Mouse (Mus musculus) lung, adult 2 months (tissue): Measurements from ENCODE around the gene Gm10964. TPM values are rescaled to one million over a fixed set of nuclear protein-coding genes. Genes with fewer than 3 reads are reported as not detected.

Experiments
- DNase-seq: peaks from one replicate; pipeline ENCODE4 v3.0.0; 2022
- H3K4me1 ChIP-seq: fragments of 200-500 bp; 2 replicates; pipeline ENCODE4 v1.6.1; 2011; ENCODE audit warnings: low read length; ENCODE audit not compliant: control insufficient read depth, insufficient read depth
- H3K4me3 ChIP-seq: fragments of 200-500 bp; replicated peaks from 2 replicates; pipeline ENCODE3; 2011; ENCODE audit warnings: low read depth, mild to moderate bottlenecking, control low read depth, low read length; ENCODE audit errors: extremely low read depth
- CTCF ChIP-seq: fragments of 200-500 bp; IDR thresholded peaks from 2 replicates; pipeline ENCODE4 v1.5.1; 2011; ENCODE audit warnings: mild to moderate bottlenecking, low read length, control low read depth; ENCODE audit not compliant: insufficient read depth
- POLR2A ChIP-seq: fragments of 200-500 bp; IDR thresholded peaks from 2 replicates; pipeline ENCODE4 v1.6.1; 2011; ENCODE audit warnings: low read depth, mild to moderate bottlenecking, control low read depth, low read length, borderline replicate concordance; ENCODE audit errors: extremely low read depth
- WGBS: fragments of 180-500 bp; shearing (Covaris S2); methylation state at CpG from one replicate; pipeline ENCODE4 v1.1.7; 2018; 5-methylcytosine and 5-hydroxymethylcytosine counted together
- polyA plus RNA-seq: library from polyadenylated mRNA; depleted of rRNA; stranded (reverse); fragments of >200 nt; gene quantifications from 2 replicates; pipeline ENCODE4 v1.2.3, GENCODE M21; 2012

Gm10964 gene
- polyA plus RNA-seq, 1 experiment: not detected

DNA sequence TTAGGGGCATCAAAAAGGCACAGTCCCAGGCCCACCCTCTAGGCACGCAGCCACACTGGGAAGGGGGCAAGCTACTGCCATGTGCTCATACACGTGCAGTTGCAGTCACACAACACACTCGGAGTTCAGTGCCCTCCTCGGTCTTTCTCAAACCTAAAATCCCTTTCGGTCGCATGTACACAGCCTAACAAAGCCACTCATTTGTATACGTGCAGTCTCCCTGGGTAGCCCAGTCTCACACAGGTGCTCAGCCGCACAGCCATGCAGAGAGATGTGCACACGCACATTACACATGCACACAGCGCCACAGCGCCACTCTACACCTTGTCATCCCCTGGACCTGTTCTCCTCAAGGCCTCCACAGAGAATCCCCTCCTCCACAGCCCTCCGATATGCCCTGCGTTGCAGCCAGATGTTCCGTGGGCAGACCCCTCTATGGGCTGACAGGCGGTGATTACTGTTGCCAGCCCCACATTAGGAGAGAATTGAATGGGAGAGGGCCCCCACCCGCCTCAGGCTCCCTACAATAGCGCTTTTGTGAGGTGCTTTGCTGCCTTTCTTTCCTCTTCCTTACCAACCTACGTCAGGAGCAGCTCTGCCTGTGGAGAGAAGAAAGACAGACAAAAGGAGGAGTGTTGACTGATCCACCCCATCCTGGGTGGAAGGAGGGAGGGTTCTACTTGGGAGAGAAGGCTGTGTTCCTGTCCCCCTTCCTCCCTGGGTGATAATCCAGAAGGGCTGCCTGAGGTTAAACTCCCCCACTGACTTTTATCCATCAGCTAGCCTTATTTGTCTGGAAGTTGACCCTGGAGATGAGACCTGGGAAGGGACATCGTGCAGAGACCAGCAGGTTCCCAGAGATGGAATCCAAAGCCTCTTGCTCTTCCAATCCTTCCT is 5.1 kb upstream of the Gm10964 start:
- TF ChIP-seq CTCF (no peak), POLR2A (no peak)
- H3K4me1 ChIP-seq: peaks cover 8% of the 10 kb centered on the region
- peak overlapping the region; percentile 12 for H3K4me3 ChIP-seq
- WGBS: 56% methylated on average over 19 of the region's 19 CpGs
- DNase-seq: no peak

DNA sequence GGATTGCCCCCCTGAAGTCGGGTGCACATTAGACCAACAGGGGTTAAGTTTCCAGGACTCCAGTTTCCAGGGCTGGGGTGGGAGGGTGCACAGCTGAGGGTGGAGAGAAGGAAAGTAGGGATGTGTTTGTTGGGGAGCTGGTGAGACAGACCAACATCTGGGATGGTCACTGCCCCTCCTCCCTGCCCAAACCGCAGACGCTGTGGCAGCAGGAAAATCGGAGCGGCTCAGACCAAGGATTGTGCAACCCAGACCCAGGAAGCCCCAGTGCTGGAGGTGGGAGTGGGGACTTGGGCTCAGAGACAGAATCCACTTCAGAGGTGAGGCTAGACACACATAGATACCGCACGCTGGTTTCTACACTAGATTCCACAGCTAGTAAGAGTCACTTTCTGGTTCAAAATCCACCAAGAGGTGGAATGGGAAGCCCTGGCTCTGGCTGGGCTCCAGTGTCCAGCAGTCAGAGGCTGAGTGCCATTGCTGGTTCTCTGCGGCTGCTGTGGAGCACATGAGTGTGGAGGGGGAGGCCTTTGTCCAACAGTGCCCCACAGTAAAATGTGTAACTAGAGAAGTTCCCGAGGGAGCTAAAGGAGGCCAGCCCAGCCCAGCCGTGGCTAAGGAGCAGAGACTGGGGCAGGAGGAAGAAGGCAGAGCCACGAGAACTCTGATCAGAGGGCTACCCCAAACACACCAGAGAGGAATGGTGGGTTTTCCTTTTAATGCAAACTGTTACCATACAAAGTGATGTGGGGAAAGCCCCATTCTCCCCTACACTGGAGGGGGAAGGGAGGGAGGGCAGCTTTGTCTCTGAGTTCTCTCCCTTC is 4.3 kb upstream of the Gm10964 start:
- peak; percentile 27 for DNase-seq
- Histone ChIP-seq H3K4me3 (no peak overlapping the region), H3K4me1 (peaks cover 8% of the 10 kb centered on the region)
- TF ChIP-seq POLR2A (no peak), CTCF (no peak)
- WGBS: 25% methylated on average over 11 of the region's 11 CpGs

DNA sequence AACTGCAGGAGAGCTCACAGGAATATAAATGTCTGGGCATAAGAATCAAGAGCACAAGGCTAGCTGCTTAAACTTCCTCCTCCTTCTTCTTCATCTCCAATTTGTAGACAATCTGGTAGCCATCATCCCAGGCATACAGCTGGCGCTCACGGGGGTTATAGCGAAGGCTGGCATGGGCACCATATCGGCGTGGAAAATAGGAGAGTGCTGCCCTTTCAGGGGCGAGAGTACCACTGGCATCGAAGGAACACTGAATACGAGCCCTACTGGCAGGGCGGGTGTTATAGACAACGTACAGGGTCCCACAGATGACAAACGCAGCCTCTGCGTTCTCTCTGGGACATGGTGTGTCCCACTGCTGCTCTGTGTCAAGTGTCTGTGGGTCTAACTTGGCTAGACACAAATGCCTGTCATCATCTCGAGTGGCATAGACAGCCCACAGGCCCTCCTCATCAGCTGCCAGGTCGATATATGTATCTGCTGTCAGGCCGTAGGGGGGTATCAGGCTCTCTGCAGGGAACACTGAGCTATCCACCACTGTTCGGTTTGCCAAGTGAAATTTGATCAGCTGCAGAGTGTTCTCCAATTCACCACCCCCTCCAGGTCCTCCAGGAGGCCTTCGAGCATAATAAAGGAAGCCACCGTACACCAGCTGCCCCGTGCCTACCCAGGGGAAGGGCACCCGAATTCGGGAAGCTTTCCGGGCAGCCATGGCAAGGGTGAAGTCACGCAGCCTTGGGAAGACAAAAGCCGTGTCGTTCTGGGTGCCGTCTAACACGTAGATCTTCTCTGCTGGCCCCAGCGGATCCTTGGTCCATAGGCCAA is 3.2 kb upstream of the Gm10964 start:
- WGBS: 73% methylated on average over 28 of the region's 28 CpGs
- no peak for DNase-seq
- Histone ChIP-seq H3K4me1 (peaks cover 8% of the 10 kb centered on the region), H3K4me3 (peak overlapping the region; percentile 14)
- TF ChIP-seq POLR2A: no peak
- no peak for TF ChIP-seq CTCF

DNA sequence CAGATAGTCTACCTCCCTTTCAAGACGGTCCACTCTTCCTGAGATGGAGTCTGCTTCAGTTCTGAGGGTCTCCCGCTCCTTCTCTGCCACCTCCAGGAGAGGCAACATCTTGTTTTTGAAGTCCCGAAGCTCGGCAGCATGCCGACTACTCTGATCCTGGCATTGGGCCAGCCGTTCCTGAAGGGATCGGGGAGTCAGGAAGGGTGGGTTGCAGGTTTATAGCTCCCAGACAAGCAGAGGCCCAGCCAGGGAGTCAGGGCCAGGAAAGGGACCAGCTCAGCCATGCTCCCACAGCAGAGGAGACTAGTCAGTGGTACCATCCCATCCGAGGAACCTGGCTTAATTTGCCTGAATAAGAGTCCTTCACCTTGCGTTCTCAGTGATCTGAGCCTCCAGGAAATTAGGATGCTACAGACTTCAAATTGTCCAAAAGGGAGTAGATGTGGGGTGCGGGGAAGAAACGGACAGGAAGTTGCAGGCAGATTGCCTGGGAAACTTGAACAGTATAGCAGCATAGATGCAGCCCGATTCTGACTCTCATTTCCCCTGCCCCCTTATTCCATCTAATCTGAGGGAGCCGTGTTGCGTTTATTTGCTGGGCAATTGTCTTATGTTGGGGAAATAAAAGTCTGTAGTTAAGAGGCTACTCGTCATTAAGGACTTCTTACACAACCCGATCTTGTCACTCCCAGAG is 2.0 kb upstream of the Gm10964 start:
- Histone ChIP-seq H3K4me3 (peak overlapping the region; percentile 68), H3K4me1 (peaks cover 8% of the 10 kb centered on the region)
- DNase-seq: peak; percentile 43
- TF ChIP-seq CTCF (no peak), POLR2A (no peak)
- 26% methylated on average over 16 of the region's 16 CpGs for WGBS

DNA sequence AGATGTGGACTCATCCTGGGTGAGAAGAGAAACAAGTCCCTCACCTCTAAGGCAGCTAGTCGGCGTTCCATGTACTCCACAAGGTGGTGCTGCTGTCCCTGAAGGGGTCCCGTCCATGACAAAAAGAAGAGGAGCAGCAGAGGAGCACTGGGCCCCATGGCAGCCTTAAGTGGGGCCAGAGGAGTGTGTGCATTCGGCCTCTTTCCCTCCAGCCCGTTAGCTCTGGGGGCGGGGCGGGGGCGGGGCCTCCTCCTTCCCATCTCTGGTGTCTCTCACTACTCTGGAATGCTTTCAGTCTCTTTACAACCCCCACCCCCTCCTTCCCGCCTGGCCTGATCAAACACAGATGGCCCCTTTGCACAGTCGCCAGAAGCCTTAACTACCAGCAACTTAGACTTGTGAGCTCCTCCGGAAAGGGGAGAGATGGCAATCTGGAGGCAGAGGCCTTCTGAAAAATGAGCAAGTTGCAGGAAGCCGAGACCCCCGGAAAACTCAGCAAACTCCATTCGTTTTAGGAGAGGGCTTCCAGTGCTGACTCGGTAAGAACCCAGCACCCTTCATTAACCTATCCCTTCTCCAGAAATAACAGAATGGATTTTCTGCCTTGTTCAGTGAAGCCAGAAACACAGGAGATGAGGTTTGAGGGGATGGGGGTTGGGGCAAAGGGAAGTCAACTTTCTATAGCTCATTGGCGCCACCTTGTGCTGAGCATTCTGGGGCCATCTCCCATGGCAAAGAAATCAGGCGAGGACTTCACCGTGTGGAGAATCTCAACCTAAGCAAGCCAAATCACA is 1.2 kb upstream of the Gm10964 start, which contains the start of gene Olfml3:
TSS of gene Olfml3 (minus strand) at position 224 of the 794 bp plus-strand sequence.
- TF ChIP-seq POLR2A (peak; percentile 86; the same call in 1 of the 2 replicates), CTCF (peak; percentile 90)

DNA sequence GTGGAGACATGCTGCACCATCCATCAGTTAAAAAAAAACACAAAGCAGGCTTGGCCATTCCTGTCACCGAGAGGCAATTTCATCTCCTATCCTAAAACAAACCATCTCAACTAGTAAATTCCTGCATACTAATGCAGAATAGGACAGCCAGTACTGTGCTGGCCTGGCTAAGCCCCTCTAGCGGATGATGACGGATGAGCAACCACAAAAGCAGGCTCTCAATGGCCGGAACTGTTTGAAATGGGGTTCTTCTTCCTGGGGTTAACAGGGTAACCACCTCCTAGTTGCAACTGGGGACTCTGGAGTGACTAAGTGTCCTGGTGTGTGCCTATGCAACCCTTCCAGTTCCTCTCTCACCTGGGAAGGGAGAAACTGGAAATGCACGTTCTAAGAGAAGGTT is 1.2 kb downstream of the Gm10964 start:
- TF ChIP-seq CTCF (no peak), POLR2A (no peak)
- peaks cover 2% of the 10 kb centered on the region; the same call in 1 of the 2 replicates for H3K4me1 ChIP-seq
- H3K4me3 ChIP-seq: no peak overlapping the region
- no peak for DNase-seq
- WGBS: 62% methylated on average over 5 of the region's 5 CpGs

More for the DNA sequence above, 1.2 kb upstream of the Gm10964 start, which contains the start of gene Olfml3:
- WGBS: 2% methylated on average over 18 of the region's 18 CpGs
- Histone ChIP-seq H3K4me1 (peaks cover 8% of the 10 kb centered on the region), H3K4me3 (peak within 1 kb of the TSS; percentile 68)
- DNase-seq: peak; percentile 84

DNA sequence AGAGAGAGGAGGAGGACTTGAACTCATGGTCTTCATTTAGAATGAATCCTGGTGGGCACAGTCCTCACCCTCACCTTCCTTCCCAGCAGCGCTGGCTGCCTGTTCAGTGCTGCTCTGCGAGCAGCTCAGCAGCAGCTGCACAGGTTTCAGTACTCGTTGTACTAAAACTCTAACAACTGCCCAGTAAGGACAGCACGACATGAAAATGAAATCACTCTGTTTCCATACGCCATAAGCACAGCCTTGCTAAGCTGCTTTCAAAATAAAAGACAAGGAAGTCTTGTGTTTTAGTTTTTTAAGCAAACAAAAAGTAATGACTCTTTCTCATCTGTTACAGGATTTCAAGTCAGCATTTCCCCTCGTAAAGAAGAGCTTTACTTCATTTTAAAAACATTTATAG is 4.0 kb downstream of the Gm10964 start:
- TF ChIP-seq CTCF (no peak), POLR2A (no peak)
- 78% methylated on average over 6 of the region's 6 CpGs for WGBS
- no peak for DNase-seq

More for the DNA sequence above, 4.0 kb downstream of the Gm10964 start:
- Histone ChIP-seq H3K4me3 (no peak overlapping the region), H3K4me1 (no peaks in the 10 kb centered on the region)
